Mouse (Mus musculus) C2C12 (cell line): ENCODE measurements around the gene Slc35f6. TPM values are rescaled to one million over a fixed set of nuclear protein-coding genes. Genes with fewer than 3 reads are reported as not detected.
A peak's percentile ranks its signal among the peaks of the same experiment; 100 is the strongest.

Source experiments
- H3K27me3 ChIP-seq: one replicate; pipeline ENCODE4 v1.6.1; 2011; ENCODE audit not compliant: control insufficient read depth, insufficient read depth, insufficient read length
- H3K36me3 ChIP-seq: one replicate; pipeline ENCODE4 v1.6.1; 2011; ENCODE audit not compliant: control insufficient read depth, insufficient read depth
- H3K4me3 ChIP-seq: one replicate; pipeline ENCODE4 v1.5.1; 2011; ENCODE audit warnings: mild to moderate bottlenecking, control low read depth; ENCODE audit not compliant: poor library complexity, insufficient read depth, severe bottlenecking
- H3K79me2 ChIP-seq: one replicate; pipeline ENCODE4 v1.6.1; 2011; ENCODE audit not compliant: control insufficient read depth, insufficient read depth
- H3K79me3 ChIP-seq: one replicate; pipeline ENCODE4 v1.6.1; 2011; ENCODE audit warnings: low read depth, control low read depth
- H3ac ChIP-seq: one replicate; pipeline ENCODE3; 2011; ENCODE audit warnings: low read depth; ENCODE audit not compliant: control insufficient read depth, insufficient read length
- CEBPB ChIP-seq: IDR thresholded peaks from one replicate; pipeline ENCODE4 v1.6.1; 2011; ENCODE audit warnings: low read depth, mild to moderate bottlenecking, control low read depth, moderate library complexity
- CTCF ChIP-seq: IDR thresholded peaks from one replicate; pipeline ENCODE4 v1.5.1; 2011; ENCODE audit not compliant: control insufficient read depth, insufficient read depth, insufficient read length
- FOSL1 ChIP-seq: IDR thresholded peaks from one replicate; pipeline ENCODE4 v1.8.0; 2011; ENCODE audit warnings: mild to moderate bottlenecking, low read length; ENCODE audit not compliant: poor library complexity, insufficient read depth, severe bottlenecking
- MAX ChIP-seq: IDR thresholded peaks from one replicate; pipeline ENCODE4 v1.6.1; 2011; ENCODE audit warnings: mild to moderate bottlenecking, control low read depth
- MYOD1 ChIP-seq: IDR thresholded peaks from one replicate; pipeline ENCODE4 v1.6.1; 2011; ENCODE audit warnings: low read depth; ENCODE audit not compliant: control insufficient read depth, insufficient read length
- MYOG ChIP-seq: IDR thresholded peaks from one replicate; pipeline ENCODE4 v1.6.1; 2011; ENCODE audit not compliant: control insufficient read depth, insufficient read length; ENCODE audit errors: extremely low read depth
- USF1 ChIP-seq: IDR thresholded peaks from one replicate; pipeline ENCODE4 v1.6.1; 2011; ENCODE audit warnings: low read depth, mild to moderate bottlenecking, control low read depth, moderate library complexity
- polyA plus RNA-seq: library from polyadenylated mRNA; unstranded; fragments of >200 nt; fragmentation: generic; extraction: Trizol; gene quantifications from one replicate; pipeline ENCODE4 v1.2.1, GENCODE M21; 2012; ENCODE audit warnings: missing spikeins

The Slc35f6 gene
- polyA plus RNA-seq, 1 experiment = 24.9 TPM

DNA sequence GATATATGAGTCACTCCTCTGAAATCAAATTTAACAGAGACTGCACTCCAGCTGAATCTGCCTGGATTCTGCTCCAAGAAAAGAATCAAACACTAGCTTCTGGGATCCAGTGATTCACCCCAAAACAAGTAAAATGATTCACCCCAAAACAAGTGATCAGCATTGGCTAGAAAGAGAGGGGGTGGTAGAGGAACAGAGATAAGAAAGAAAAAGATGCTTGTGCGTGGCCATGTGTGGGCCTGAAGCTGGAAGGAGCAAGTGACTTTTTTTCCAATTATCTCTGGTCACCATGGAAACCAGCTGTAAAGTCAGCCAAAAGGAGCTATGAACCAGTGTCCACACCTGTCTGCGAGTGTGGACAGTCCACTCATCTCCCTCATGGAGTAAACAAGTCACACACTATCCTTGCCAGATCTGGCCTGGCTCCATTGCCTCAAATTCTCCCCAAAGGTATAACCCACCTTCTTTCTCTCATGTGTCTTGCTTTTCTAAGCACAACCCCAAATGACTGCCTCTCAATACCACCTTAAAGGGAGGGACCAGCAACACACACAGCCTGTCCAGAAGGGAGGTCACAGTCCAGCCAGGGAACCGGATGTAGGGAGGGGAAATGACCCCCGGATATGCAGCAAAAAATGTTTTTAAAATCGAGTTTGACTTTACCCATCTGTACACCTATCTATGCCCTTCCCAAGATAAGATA lies 4.1 kb upstream of the Slc35f6 start:
- peaks cover 4% of the 10 kb centered on the region for H3K27me3 ChIP-seq
- peaks cover 7% of the 10 kb centered on the region for H3K79me2 ChIP-seq
- no peaks in the 10 kb centered on the region for H3K79me3 ChIP-seq
- TF ChIP-seq CTCF (no peak), USF1 (no peak), CEBPB (no peak), MAX (no peak), MYOD1 (no peak), MYOG (no peak), FOSL1 (no peak)
- H3ac ChIP-seq = no peak overlapping the region
- no peak overlapping the region for H3K4me3 ChIP-seq
- no peaks in the 10 kb centered on the region for H3K36me3 ChIP-seq

- peaks cover 30% of the 10 kb centered on the region for H3K79me2 ChIP-seq
- no peak overlapping the region for H3ac ChIP-seq
- H3K4me3 ChIP-seq = no peak overlapping the region
- TF ChIP-seq CTCF = no peak
- no peak for TF ChIP-seq MAX
- no peak for TF ChIP-seq MYOD1
- no peak for TF ChIP-seq MYOG
- TF ChIP-seq FOSL1 = no peak
- TF ChIP-seq CEBPB = no peak
- no peak for TF ChIP-seq USF1
- no peaks in the 10 kb centered on the region for H3K27me3 ChIP-seq
- H3K36me3 ChIP-seq = no peaks in the 10 kb centered on the region
- peaks cover 6% of the 10 kb centered on the region for H3K79me3 ChIP-seq
These were observed 1.7 kb upstream of the Slc35f6 start for GRCm38 (mm10) chr5:30646036-30646435.

- H3ac ChIP-seq = no peak overlapping the region
- H3K36me3 ChIP-seq = peaks cover 5% of the 10 kb centered on the region
- TF ChIP-seq CEBPB (no peak), MAX (no peak), FOSL1 (no peak), MYOG (no peak), CTCF (no peak)
- H3K79me3 ChIP-seq = peaks cover 9% of the 10 kb centered on the region
- H3K27me3 ChIP-seq = no peaks in the 10 kb centered on the region
- H3K4me3 ChIP-seq = peak overlapping the region; percentile 73
- H3K79me2 ChIP-seq = peaks cover 36% of the 10 kb centered on the region
These were observed 337 bp upstream of the Slc35f6 start for GRCm38 (mm10) chr5:30647396-30647795.

DNA sequence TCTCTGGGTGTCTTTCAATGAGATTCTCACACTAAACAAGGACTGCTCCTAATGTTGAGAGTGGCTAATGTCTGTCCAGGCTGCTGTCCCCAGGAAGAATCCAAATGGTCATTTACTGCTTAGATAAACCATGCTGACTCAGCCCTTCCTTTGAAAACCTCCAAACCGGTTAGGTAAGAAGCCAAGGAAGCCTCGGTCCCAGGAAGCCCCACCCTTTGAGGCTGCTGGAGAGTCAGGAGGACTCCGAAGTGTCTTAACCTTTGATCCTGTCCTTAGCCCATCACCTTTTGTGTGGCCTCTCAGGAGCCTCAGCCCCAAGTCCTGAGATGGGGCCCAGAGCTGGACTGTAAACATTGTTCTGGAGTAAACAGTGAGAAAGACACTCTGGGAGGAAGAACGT lies 1.8 kb downstream of the Slc35f6 start:
- Histone ChIP-seq H3K79me2 (peaks cover 48% of the 10 kb centered on the region), H3K27me3 (no peaks in the 10 kb centered on the region), H3K4me3 (no peak overlapping the region), H3K36me3 (peaks cover 12% of the 10 kb centered on the region), H3ac (no peak overlapping the region), H3K79me3 (peaks cover 11% of the 10 kb centered on the region)
- TF ChIP-seq MYOD1 (no peak), MAX (no peak), CEBPB (no peak), USF1 (no peak), MYOG (no peak), CTCF (no peak), FOSL1 (no peak)

DNA sequence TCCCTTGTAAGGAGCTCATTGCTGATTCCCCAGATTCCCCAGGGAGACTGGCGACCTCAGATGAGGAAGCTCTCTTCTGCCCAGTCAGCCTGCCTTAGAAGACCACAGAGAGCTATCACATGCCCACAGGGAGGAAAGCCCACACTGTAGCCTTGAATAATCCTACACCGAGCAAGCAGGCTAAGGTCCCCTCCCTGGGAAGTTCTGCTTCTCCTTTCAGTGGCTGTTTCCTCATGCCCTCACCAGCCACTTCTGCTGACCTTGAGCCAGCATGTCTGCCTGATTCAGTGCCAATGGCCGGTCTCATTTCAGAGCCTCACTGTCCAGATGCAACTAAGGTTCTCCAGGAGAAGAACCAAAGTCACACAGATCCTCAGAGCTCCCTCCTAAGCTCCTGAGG lies 3.0 kb downstream of the Slc35f6 start:
- Histone ChIP-seq H3ac (peak overlapping the region; percentile 33), H3K79me2 (peaks cover 48% of the 10 kb centered on the region), H3K27me3 (no peaks in the 10 kb centered on the region), H3K79me3 (peaks cover 11% of the 10 kb centered on the region), H3K36me3 (peaks cover 12% of the 10 kb centered on the region), H3K4me3 (no peak overlapping the region)
- TF ChIP-seq CEBPB (no peak), FOSL1 (no peak), CTCF (no peak), MYOG (no peak), MYOD1 (no peak), MAX (no peak), USF1 (no peak)

- Histone ChIP-seq H3K4me3 (no peak overlapping the region), H3K36me3 (peaks cover 12% of the 10 kb centered on the region), H3ac (no peak overlapping the region), H3K79me3 (peaks cover 11% of the 10 kb centered on the region), H3K27me3 (no peaks in the 10 kb centered on the region), H3K79me2 (peaks cover 48% of the 10 kb centered on the region)
- no peak for TF ChIP-seq USF1
- no peak for TF ChIP-seq MYOG
- no peak for TF ChIP-seq MYOD1
- TF ChIP-seq CTCF = no peak
- TF ChIP-seq FOSL1 = peak; percentile 57
- TF ChIP-seq MAX = no peak
- no peak for TF ChIP-seq CEBPB
These were observed 3.8 kb downstream of the Slc35f6 start for GRCm38 (mm10) chr5:30651554-30651953.
